Mouse (Mus musculus) intestine, embryonic 16.5 days (tissue): ENCODE data around the gene Sh3bp5. TPM values are rescaled to one million over a fixed set of nuclear protein-coding genes. Genes with fewer than 3 reads are reported as not detected.

Experiments used
- ATAC-seq: fragments of 200-750 bp; cut with Nextera tagmentation; 2 replicates; pipeline ENCODE4 v1.8.0; 2017; ENCODE audit warnings: moderate TSS enrichment, moderate library complexity
- H3K27ac ChIP-seq: fragments of 300-500 bp; sonication (generic); 2 replicates; pipeline ENCODE4 v1.5.1; 2014; ENCODE audit warnings: mild to moderate bottlenecking, low read length
- H3K27me3 ChIP-seq: fragments of 300-500 bp; sonication (generic); replicated peaks from 2 replicates; pipeline ENCODE4 v1.6.1; 2014; ENCODE audit warnings: low read length, control low read depth, mixed read lengths; ENCODE audit not compliant: control insufficient read depth, insufficient read depth
- H3K36me3 ChIP-seq: fragments of 300-500 bp; sonication (generic); 2 replicates; pipeline ENCODE4 v1.6.1; 2014; ENCODE audit warnings: low read length, control low read depth; ENCODE audit not compliant: control insufficient read depth, insufficient read depth
- H3K4me1 ChIP-seq: fragments of 300-500 bp; sonication (generic); 2 replicates; pipeline ENCODE4 v1.6.1; 2014; ENCODE audit warnings: low read length, control low read depth, mixed read lengths; ENCODE audit not compliant: control insufficient read depth, insufficient read depth
- H3K4me2 ChIP-seq: fragments of 300-500 bp; sonication (generic); 2 replicates; pipeline ENCODE4 v1.6.1; 2014; ENCODE audit warnings: low read depth, low read length, control low read depth
- H3K4me3 ChIP-seq: fragments of 300-500 bp; sonication (generic); 2 replicates; pipeline ENCODE4 v1.5.1; 2014; ENCODE audit warnings: mild to moderate bottlenecking, low read length
- H3K9ac ChIP-seq: fragments of 300-500 bp; sonication (generic); 2 replicates; pipeline ENCODE4 v1.6.1; 2014; ENCODE audit warnings: low read depth, low read length
- H3K9me3 ChIP-seq: fragments of 300-500 bp; sonication (generic); 2 replicates; pipeline ENCODE4 v1.6.1; 2016; ENCODE audit warnings: low read length, control low read depth; ENCODE audit not compliant: control insufficient read depth
- whole genome bisulfite sequencing: fragments of 180-500 bp; shearing (Covaris S2); extraction: QIAGEN DNeasy Blood & Tissue Kit; methylation state at CpG from one replicate; pipeline ENCODE4 v1.1.7; 2014; 5-methylcytosine and 5-hydroxymethylcytosine counted together
- polyA plus RNA-seq: library from polyadenylated mRNA; unstranded; fragments of >200 nt; fragmentation: Nextera tagmentation; extraction: Ambion mirVana; gene quantifications from 2 replicates; pipeline ENCODE4 v1.2.1, GENCODE M21; 2015

Gene Sh3bp5
- polyA plus RNA-seq, 1 experiment from 2014 or later = 17.2 TPM

- H3K27ac ChIP-seq = no peak overlapping the region
- no peak overlapping the region for H3K9ac ChIP-seq
- no peak for ATAC-seq
- H3K4me3 ChIP-seq = no peak overlapping the region
- no peaks in the 10 kb centered on the region for H3K9me3 ChIP-seq
- H3K36me3 ChIP-seq = no peaks in the 10 kb centered on the region; the same call in 1 of the 2 replicates
- WGBS = 82% methylated on average over 8 of the region's 8 CpGs
- 0 out of 2 replicates have a peak, but pooled peaks cover 2% of the 10 kb centered on the region for H3K4me1 ChIP-seq
- H3K27me3 ChIP-seq = no peaks in the 10 kb centered on the region
- no peak overlapping the region for H3K4me2 ChIP-seq
Measured at GRCm38 (mm10) chr14:31343241-31343640, 92.6 kb downstream of the Sh3bp5 start.

DNA sequence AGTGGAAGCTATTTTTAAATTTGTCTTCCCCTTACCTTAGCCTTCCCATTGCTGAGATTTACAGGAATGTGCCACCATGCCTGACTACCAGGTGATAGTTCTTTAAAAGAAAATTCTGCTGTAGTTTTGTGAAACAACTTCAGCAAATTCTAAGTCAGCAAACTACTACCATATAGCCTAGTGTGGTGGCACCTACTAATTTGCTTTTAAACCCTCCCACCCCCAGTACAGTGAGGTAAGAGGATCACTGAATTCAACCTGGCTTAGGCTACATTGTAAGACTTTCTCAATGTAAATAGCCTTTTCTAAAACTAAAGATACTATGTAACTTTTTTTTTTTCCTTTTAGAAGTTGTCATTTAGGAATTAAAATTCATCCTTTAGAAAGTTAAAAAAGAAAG is 97.9 kb downstream of the Sh3bp5 start:
- ATAC-seq = no peak
- no peaks in the 10 kb centered on the region for H3K36me3 ChIP-seq
- no peak overlapping the region for H3K9ac ChIP-seq
- no peaks in the 10 kb centered on the region for H3K27me3 ChIP-seq
- peak overlapping the region; percentile 80; the same call in 1 of the 2 replicates for H3K4me2 ChIP-seq
- no peaks in the 10 kb centered on the region for H3K9me3 ChIP-seq
- H3K4me3 ChIP-seq = peak overlapping the region; percentile 87
- 0 out of 2 replicates have a peak, but pooled peaks cover 2% of the 10 kb centered on the region for H3K4me1 ChIP-seq
- H3K27ac ChIP-seq = no peak overlapping the region

DNA sequence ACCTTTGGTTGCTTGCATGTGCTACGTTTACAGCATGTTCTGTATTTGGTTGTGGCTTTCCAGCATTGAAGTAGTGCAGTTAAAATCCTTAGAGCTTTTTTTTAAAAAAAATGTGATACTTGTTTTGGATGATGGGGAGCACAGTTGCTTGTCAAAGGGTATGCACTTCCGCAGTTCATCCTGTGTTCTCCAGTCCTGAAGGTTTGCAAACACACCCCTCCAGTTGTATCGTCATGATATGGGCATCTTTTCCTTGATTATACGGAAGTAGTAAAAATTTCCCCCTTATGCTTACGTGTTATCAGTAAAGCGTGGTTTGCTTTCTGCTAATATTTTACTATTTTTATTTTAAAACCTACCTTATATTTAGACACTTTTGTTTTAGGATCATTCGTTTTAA is 98.5 kb downstream of the Sh3bp5 start:
- H3K9ac ChIP-seq = peak overlapping the region; percentile 90
- peak overlapping the region; percentile 80 for H3K4me2 ChIP-seq
- 0 out of 2 replicates have a peak, but pooled peaks cover 2% of the 10 kb centered on the region for H3K4me1 ChIP-seq
- no peaks in the 10 kb centered on the region for H3K36me3 ChIP-seq
- peak overlapping the region; percentile 87 for H3K4me3 ChIP-seq
- no peak for ATAC-seq
- H3K9me3 ChIP-seq = no peaks in the 10 kb centered on the region
- no peaks in the 10 kb centered on the region for H3K27me3 ChIP-seq
- 31% methylated on average over 7 of the region's 7 CpGs for WGBS
- H3K27ac ChIP-seq = peak overlapping the region; percentile 96; the same call in 1 of the 2 replicates

DNA sequence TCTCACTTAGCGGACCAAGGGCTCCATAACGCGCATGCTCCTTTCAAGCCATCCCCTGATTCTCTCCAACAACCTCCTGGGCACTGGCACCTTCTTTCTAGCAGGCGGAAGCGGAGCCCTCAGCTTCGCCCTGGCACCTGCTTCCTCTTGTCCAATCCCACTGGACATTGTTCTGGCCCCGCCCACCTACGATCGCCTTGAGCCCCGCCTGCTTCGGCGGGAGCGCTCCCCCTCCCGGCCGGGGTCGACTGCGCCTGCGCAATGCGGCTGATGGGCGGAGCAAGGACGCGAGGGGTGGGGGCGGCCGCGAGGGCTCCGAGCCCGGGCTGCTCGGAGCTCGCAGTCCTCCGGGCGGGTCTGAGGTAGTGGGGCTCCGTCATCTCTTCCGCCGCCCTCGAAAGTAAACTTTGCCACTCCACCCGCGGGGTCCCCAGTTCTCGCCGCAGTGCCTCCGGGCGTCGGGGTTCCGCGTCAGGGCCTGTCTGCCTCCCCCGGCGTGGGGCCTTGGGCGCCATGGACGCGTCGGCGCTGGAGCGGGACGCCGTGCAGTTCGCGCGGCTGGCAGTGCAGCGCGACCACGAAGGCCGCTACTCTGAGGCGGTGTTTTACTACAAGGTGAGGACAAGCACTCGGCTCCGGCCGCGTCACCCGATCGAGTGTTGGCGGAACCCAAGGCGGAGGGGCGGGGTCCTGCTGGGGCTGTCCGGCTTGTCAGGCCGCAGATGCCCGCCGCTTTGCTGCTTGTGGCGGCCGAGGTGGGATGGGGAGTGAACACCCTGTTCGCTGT is 99.3 kb downstream of the Sh3bp5 start, which contains the start of gene Capn7:
Gene Capn7 (plus strand): TSS at position 270 of the 787 bp plus-strand sequence.
- H3K4me1 ChIP-seq = 0 out of 2 replicates have a peak, but pooled peaks cover 2% of the 10 kb centered on the region
- WGBS = under 1% methylated on average over 78 of the region's 78 CpGs
- peak within 1 kb of the TSS; percentile 80 for H3K4me2 ChIP-seq
- no peaks in the 10 kb centered on the region for H3K36me3 ChIP-seq
- no peaks in the 10 kb centered on the region for H3K9me3 ChIP-seq
- no peaks in the 10 kb centered on the region for H3K27me3 ChIP-seq
- peak; percentile 98 for ATAC-seq
- H3K27ac ChIP-seq = peak within 1 kb of the TSS; percentile 96
- peak within 1 kb of the TSS; percentile 87 for H3K4me3 ChIP-seq
- peak within 1 kb of the TSS; percentile 90 for H3K9ac ChIP-seq

DNA sequence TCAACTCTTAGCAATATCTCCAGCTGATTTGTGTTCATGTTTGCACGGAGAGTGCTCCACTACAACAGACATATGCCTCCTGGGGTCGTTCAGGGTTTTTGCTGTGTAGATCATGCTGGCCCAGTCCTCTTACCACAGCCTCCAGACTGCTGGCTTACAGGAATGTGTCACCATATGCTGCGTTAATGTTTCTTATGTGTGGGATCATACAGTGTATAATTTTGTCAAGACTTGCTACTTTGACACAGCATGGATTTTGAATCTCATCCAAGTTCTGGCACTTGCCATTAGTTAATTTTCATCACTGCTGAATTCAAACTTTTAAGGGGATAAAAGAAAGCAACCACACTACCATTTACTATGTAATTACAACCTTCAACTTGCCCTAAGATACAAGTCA is 100.1 kb downstream of the Sh3bp5 start:
- Histone ChIP-seq H3K9me3 (no peaks in the 10 kb centered on the region), H3K4me3 (peak overlapping the region; percentile 87), H3K36me3 (no peaks in the 10 kb centered on the region), H3K4me1 (0 out of 2 replicates have a peak, but pooled peaks cover 2% of the 10 kb centered on the region), H3K4me2 (peak overlapping the region; percentile 80), H3K27ac (no peak overlapping the region), H3K27me3 (no peaks in the 10 kb centered on the region), H3K9ac (no peak overlapping the region)
- no peak for ATAC-seq
- WGBS = 55% methylated on average over 3 of the region's 3 CpGs

DNA sequence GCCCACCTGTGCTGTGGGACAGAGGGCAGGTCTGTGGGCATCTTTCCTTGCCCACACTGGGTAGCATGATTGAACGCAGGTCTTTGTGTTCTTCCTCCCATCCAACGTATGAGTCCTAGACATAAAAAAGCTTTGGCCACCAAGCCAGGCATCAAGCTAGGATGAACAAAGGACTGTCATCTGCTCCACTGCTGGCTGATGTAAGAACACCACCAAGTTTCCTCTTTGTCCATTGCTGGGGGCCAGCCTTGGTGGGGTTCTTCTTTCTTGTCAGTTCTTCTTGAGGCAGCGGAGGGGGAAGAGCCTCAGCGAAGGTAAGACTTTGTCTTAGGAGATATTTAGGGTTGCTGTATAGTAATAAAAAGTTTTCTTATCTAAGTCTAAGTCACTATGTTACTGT is 104.9 kb downstream of the Sh3bp5 start:
- no peaks in the 10 kb centered on the region for H3K36me3 ChIP-seq
- WGBS = 60% methylated on average over 4 of the region's 4 CpGs
- H3K27me3 ChIP-seq = no peaks in the 10 kb centered on the region
- no peaks in the 10 kb centered on the region for H3K4me1 ChIP-seq
- ATAC-seq = no peak
- H3K27ac ChIP-seq = no peak overlapping the region
- no peak overlapping the region for H3K4me3 ChIP-seq
- no peaks in the 10 kb centered on the region for H3K9me3 ChIP-seq
- no peak overlapping the region for H3K9ac ChIP-seq
- H3K4me2 ChIP-seq = no peak overlapping the region

DNA sequence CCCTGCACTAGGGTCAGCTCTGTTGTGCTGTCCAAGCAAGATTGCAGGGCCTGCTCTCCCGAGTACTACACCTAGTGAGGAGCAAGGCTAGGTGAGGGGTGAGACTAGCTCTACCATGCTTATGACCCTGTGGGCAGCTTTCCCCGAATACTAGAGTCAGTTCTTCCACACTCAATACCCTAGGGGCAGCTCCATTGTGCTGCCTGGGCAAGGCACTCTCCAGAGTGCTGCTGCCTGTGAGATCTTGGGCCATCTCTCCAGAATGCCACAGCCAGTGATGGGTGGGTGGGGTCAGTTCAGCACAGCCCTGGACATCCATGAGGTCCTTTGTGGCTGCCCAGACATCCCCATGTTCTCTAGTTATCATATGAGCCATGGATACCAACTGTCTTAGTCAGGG is 106.1 kb downstream of the Sh3bp5 start:
- Histone ChIP-seq H3K36me3 (no peaks in the 10 kb centered on the region), H3K27me3 (no peaks in the 10 kb centered on the region), H3K4me3 (no peak overlapping the region), H3K9ac (no peak overlapping the region), H3K4me2 (no peak overlapping the region), H3K27ac (no peak overlapping the region), H3K4me1 (no peaks in the 10 kb centered on the region), H3K9me3 (no peaks in the 10 kb centered on the region)
- WGBS = 54% methylated on average over 2 of the region's 2 CpGs
- ATAC-seq = no peak

DNA sequence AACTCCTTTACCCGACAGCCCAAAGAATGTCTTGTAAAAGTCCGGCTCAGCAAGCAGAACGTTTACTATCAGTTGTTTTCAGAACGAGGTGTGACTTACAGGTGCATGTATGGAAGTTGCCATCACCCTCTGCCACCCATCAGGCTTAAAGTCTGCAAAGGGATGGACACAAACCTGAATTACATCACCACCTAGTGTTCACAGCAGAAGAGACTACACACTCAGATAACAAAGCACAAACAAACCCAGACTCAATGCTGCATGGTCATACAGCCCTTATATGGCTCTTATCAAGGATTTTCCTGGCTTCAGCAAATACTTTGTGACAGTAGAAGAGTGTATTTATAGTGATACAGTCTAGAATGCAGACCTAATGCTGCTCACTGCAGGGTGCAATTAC is 108.2 kb downstream of the Sh3bp5 start:
- Histone ChIP-seq H3K9me3 (no peaks in the 10 kb centered on the region), H3K9ac (no peak overlapping the region), H3K36me3 (no peaks in the 10 kb centered on the region), H3K27ac (no peak overlapping the region), H3K4me3 (no peak overlapping the region), H3K4me1 (0 out of 2 replicates have a peak, but pooled peaks cover 4% of the 10 kb centered on the region), H3K27me3 (no peaks in the 10 kb centered on the region), H3K4me2 (no peak overlapping the region)
- WGBS = 70% methylated on average over 4 of the region's 4 CpGs
- ATAC-seq = no peak

DNA sequence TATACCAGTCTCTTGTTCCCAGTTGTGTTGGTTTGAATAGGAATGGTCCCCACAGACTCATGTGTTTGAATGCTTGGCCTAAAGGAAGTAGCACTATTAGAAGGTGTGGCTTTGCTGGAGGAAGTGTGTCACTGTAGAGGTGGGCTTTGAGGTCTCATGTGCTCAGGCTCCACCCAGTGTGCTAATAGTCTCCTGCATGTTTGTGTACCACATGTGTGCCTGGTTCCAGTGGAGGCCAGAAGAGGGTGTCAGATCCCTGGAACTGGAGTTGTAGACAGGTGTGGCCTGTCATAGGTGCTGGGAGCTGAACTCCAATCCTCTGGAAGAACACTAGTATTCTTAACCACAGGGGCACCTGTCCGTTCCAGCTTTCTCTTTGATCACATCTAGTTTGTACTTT is 108.7 kb downstream of the Sh3bp5 start:
- Histone ChIP-seq H3K27me3 (no peaks in the 10 kb centered on the region), H3K9me3 (no peaks in the 10 kb centered on the region), H3K4me1 (0 out of 2 replicates have a peak, but pooled peaks cover 4% of the 10 kb centered on the region), H3K27ac (no peak overlapping the region), H3K4me2 (no peak overlapping the region), H3K9ac (no peak overlapping the region), H3K4me3 (no peak overlapping the region), H3K36me3 (no peaks in the 10 kb centered on the region)
- 91% methylated on average over 1 of the region's 1 CpGs for WGBS
- ATAC-seq = no peak
